Mouse (Mus musculus): Measurements from ENCODE around the gene Myo9b.

GRCm38 (mm10) chr8:71400826-71401225 is 128.3 kb downstream of the Myo9b start:
- TF ChIP-seq CTCF (IDR thresholded peaks at IDR 0.05; ENCODE audit: low read depth, low read length) (no peak), POLR2A (IDR thresholded peaks at IDR 0.05; ENCODE audit: borderline replicate concordance, low read depth, low read length) (no peak)

All from bone marrow macrophage, adult 2 months (primary cell).